Mouse (Mus musculus) kidney, adult 2 months (tissue): ENCODE measurements around the gene Htra2.

Experiments
- CTCF ChIP-seq: fragments of 200-500 bp; conservative IDR thresholded peaks from 2 replicates; pipeline ENCODE4 v1.5.1; 2011; ENCODE audit warnings: low read depth, mild to moderate bottlenecking, control low read depth, low read length, moderate library complexity, mixed read lengths; ENCODE audit not compliant: insufficient read depth, insufficient read length
- POLR2A ChIP-seq: fragments of 200-500 bp; IDR thresholded peaks from one replicate; pipeline ENCODE4 v1.6.1; 2011; ENCODE audit warnings: low read depth, low read length, control low read depth

GRCm38 (mm10) chr6:83054074-83054851, 810 bp downstream of the Htra2 start, which contains the start of gene Aup1:
- TF ChIP-seq CTCF, result no peak
- peak; percentile 40 for TF ChIP-seq POLR2A
